Mouse (Mus musculus): ENCODE data around the gene Fam227a. TPM values are rescaled to one million over a fixed set of nuclear protein-coding genes. Genes with fewer than 3 reads are reported as not detected.

Gene Fam227a
- polyA plus RNA-seq, 1 experiment from 2014 or later, result 3.3 TPM

DNA sequence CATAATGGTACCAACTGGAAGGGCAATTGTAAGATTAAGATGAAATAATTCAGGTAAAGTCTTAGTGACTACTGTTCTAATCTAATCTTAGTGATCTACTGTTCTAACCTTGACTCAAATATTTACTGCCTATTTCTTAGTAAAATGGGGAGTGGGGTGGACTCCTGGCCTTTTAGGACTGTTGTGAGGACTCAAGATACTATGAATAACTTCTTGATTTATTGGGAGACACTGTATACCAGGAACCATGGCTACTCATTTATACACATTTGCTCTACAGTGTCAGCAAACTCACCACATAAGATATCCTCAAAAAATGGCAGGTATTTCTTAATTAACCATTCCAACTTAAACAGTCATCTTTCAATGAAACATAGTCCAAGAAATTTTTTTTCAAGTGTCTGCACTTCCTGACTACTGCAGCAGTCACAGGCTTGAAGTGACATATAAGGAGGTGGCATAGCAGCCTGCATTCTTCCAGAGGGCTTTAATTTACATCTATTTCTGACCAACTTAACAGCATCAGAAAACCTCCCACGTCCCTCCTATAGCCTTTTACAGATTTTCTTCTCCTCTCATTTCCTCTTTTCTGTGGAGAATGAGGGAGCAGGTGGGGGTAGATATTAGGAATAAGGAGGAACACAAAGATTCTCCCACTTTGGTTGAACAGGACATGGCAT is 83.1 kb downstream of the Fam227a start:
- H3K4me2 ChIP-seq (ENCODE audit: low read depth, low read length), result no peak overlapping the region
- H3K4me1 ChIP-seq (ENCODE audit: control insufficient read depth, insufficient read depth, low read length), result no peaks in the 10 kb centered on the region
- DNase-seq (ENCODE audit: low spot score), result no peak
- no peaks in the 10 kb centered on the region for H3K27me3 ChIP-seq (ENCODE audit: control insufficient read depth, insufficient read depth, low read length)
- H3K36me3 ChIP-seq (replicated peaks; ENCODE audit: control insufficient read depth, insufficient read depth, low read depth, low read length), result no peaks in the 10 kb centered on the region
- no peak overlapping the region for H3K9ac ChIP-seq (replicated peaks; ENCODE audit: low read length)
- H3K9me3 ChIP-seq (replicated peaks; ENCODE audit: control insufficient read depth, low read length), result no peaks in the 10 kb centered on the region
- no peak overlapping the region for H3K27ac ChIP-seq (replicated peaks; ENCODE audit: low read depth, low read length)
- 64% methylated on average over 1 of the region's 1 CpGs for WGBS
- ATAC-seq (replicated peaks; ENCODE audit: insufficient number of reproducible peaks, low FRiP score, low TSS enrichment, low read depth), result no peak
- no peak overlapping the region for H3K4me3 ChIP-seq (ENCODE audit: low read depth, low read length)

DNA sequence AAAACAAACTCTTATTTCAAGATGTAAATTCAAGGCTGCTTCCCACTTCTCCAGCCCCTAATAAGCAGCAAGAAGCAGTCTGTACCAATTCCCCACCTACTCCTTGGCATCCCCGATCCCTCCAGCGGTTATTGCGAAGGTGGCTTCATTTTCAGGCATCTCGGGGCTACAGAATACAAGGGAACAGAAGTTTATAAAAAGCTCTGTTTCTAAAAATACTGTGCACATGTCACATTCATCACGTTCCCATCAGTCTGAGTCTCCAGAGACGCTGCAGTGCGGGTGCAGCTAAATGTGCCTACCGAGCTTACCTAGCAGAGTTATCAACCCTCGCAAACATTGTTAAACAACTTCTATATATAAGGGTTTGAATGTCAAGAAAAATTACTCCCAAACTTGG is 96.3 kb downstream of the Fam227a start:
- no peak for ATAC-seq (replicated peaks; ENCODE audit: insufficient number of reproducible peaks, low FRiP score, low TSS enrichment, low read depth)
- Histone ChIP-seq H3K4me2 (ENCODE audit: low read depth, low read length) (no peak overlapping the region), H3K4me3 (ENCODE audit: low read depth, low read length) (no peak overlapping the region), H3K4me1 (ENCODE audit: control insufficient read depth, insufficient read depth, low read length) (no peaks in the 10 kb centered on the region), H3K36me3 (replicated peaks; ENCODE audit: control insufficient read depth, insufficient read depth, low read depth, low read length) (no peaks in the 10 kb centered on the region), H3K27ac (replicated peaks; ENCODE audit: low read depth, low read length) (no peak overlapping the region), H3K9ac (replicated peaks; ENCODE audit: low read length) (no peak overlapping the region), H3K27me3 (ENCODE audit: control insufficient read depth, insufficient read depth, low read length) (no peaks in the 10 kb centered on the region), H3K9me3 (replicated peaks; ENCODE audit: control insufficient read depth, low read length) (no peaks in the 10 kb centered on the region)
- WGBS, result 86% methylated on average over 9 of the region's 9 CpGs
- DNase-seq (ENCODE audit: low spot score), result no peak

DNA sequence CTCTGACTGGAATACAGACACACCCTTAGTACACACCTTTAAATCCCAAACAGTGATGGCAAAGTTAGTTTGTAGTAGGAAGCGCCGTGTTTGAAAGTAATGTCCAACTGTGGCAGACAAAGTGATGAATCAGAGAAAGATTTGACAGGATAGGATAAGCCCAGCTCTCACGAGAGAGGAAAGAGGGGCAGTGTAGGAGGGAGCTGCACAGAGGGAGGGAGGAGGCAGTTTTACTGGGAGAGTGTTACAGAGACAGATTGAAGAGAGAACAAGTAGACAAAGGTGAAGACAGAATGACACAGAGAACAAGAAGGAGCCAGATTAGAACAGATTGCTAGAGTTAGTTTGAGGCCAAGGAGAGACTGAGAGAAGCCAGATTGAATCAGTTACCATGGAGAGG is 99.1 kb downstream of the Fam227a start:
- H3K36me3 ChIP-seq (replicated peaks; ENCODE audit: control insufficient read depth, insufficient read depth, low read depth, low read length), result no peaks in the 10 kb centered on the region
- 78% methylated on average over 3 of the region's 3 CpGs for WGBS
- no peaks in the 10 kb centered on the region for H3K4me1 ChIP-seq (ENCODE audit: control insufficient read depth, insufficient read depth, low read length)
- H3K9ac ChIP-seq (replicated peaks; ENCODE audit: low read length), result no peak overlapping the region
- H3K27ac ChIP-seq (replicated peaks; ENCODE audit: low read depth, low read length), result no peak overlapping the region
- ATAC-seq (replicated peaks; ENCODE audit: insufficient number of reproducible peaks, low FRiP score, low TSS enrichment, low read depth) (no peak), DNase-seq (ENCODE audit: low spot score) (no peak)
- no peak overlapping the region for H3K4me3 ChIP-seq (ENCODE audit: low read depth, low read length)
- H3K9me3 ChIP-seq (replicated peaks; ENCODE audit: control insufficient read depth, low read length), result no peaks in the 10 kb centered on the region
- no peak overlapping the region for H3K4me2 ChIP-seq (ENCODE audit: low read depth, low read length)
- H3K27me3 ChIP-seq (ENCODE audit: control insufficient read depth, insufficient read depth, low read length), result no peaks in the 10 kb centered on the region

Small RNAs within 50 kb of the gene (microRNA-seq; reads per million reads assigned to microRNA genes)
- not detected for gene Gm27903 (ENCODE audit: borderline number of aligned reads)

Other genes with a start within 250 kb of the Fam227a start
- 108 and 109 TPM in 2 replicates for gene Csnk1e, start 203.4 kb downstream of the Fam227a start, polyA plus RNA-seq (2014; fragmentation: Nextera tagmentation; extraction: Ambion mirVana)
- gene Kcnj4, start 153.7 kb downstream of the Fam227a start, polyA plus RNA-seq (2014; fragmentation: Nextera tagmentation; extraction: Ambion mirVana), result 0.25 TPM in 1 of 2 replicates, not detected in the other
- gene Kdelr3, start 142.5 kb downstream of the Fam227a start, polyA plus RNA-seq (2014; fragmentation: Nextera tagmentation; extraction: Ambion mirVana), result 11.8 and 13.7 TPM in 2 replicates
- 77.4 and 79.2 TPM in 2 replicates for gene Ddx17, start 112.2 kb downstream of the Fam227a start, polyA plus RNA-seq (2014; fragmentation: Nextera tagmentation; extraction: Ambion mirVana)
- 0.89 and 1.5 TPM in 2 replicates for gene Dmc1, start 53.8 kb downstream of the Fam227a start, polyA plus RNA-seq (2014; fragmentation: Nextera tagmentation; extraction: Ambion mirVana)
- 64.3 and 66.2 TPM in 2 replicates for gene Cby1, start 243 bp upstream of the Fam227a start, polyA plus RNA-seq (2014; fragmentation: Nextera tagmentation; extraction: Ambion mirVana)
- 308 and 320 TPM in 2 replicates for gene Tomm22, start 11.9 kb upstream of the Fam227a start, polyA plus RNA-seq (2014; fragmentation: Nextera tagmentation; extraction: Ambion mirVana)
- gene Josd1, start 29.0 kb upstream of the Fam227a start, polyA plus RNA-seq (2014; fragmentation: Nextera tagmentation; extraction: Ambion mirVana), result 16.4 and 17.4 TPM in 2 replicates
- gene Gtpbp1, start 31.9 kb upstream of the Fam227a start, polyA plus RNA-seq (2014; fragmentation: Nextera tagmentation; extraction: Ambion mirVana), result 29.2 and 31.6 TPM in 2 replicates
- gene Sun2, start 83.6 kb upstream of the Fam227a start, polyA plus RNA-seq (2014; fragmentation: Nextera tagmentation; extraction: Ambion mirVana), result 3.1 and 4.4 TPM in 2 replicates
- gene Dnal4, start 118.9 kb upstream of the Fam227a start, polyA plus RNA-seq (2014; fragmentation: Nextera tagmentation; extraction: Ambion mirVana), result 61.6 and 64.2 TPM in 2 replicates
- gene Nptxr, start 145.8 kb upstream of the Fam227a start, polyA plus RNA-seq (2014; fragmentation: Nextera tagmentation; extraction: Ambion mirVana), result 0.77 and 1.1 TPM in 2 replicates
- 0.56 TPM in 1 of 2 replicates, not detected in the other for gene Npcd, start 175.3 kb upstream of the Fam227a start, polyA plus RNA-seq (2014; fragmentation: Nextera tagmentation; extraction: Ambion mirVana)
- gene Cbx6, start 175.7 kb upstream of the Fam227a start, polyA plus RNA-seq (2014; fragmentation: Nextera tagmentation; extraction: Ambion mirVana), result 8.3 and 12.1 TPM in 2 replicates
- gene Apobec3, start 232.7 kb upstream of the Fam227a start, polyA plus RNA-seq (2014; fragmentation: Nextera tagmentation; extraction: Ambion mirVana), result 7.6 and 7.9 TPM in 2 replicates